ENCODE assay signal across 9 mouse cellular contexts in genomic region chr16:10355004-10355403, GRCm38 (mm10). TPM values are rescaled to one million over a fixed set of nuclear protein-coding genes. Genes with fewer than 3 reads are reported as not detected.
A peak's percentile ranks its signal among the peaks of the same experiment; 100 is the strongest.
DNase-seq lines count a peak whose midpoint lies in the region; ATAC-seq and TF ChIP-seq lines count a peak whose summit lies in the region.
"Had no signal": no experiment of that assay in that cellular context is flagged by ENCODE, and none has a peak within 500 bp of the region (broad histone marks: within the 10 kb centered on the region; RNA-seq: fewer than 3 reads in every experiment).

No protein-coding gene starts in this region.

- H3K4me2 ChIP-seq in intestine, embryonic 15.5 days (replicated peaks) = no peak overlapping the region
- H3K4me2 ChIP-seq in intestine, postnatal 0 days (replicated peaks; ENCODE audit: low read depth) = no peak overlapping the region
- H3K4me2 ChIP-seq in heart, embryonic 16.5 days (ENCODE audit: low read depth, low read length) = no peak overlapping the region

- DNase-seq in 3134 (ENCODE audit: extremely low read depth, insufficient read length, low spot score) = peak; percentile 59
- DNase-seq in adrenal gland, postnatal 10 days = peak; percentile 75
- DNase-seq in c-Kit-positive CD71-positive TER-119-positive erythroid progenitor cells, embryonic 14.5 days (ENCODE audit: low spot score) = no peak

- ATAC-seq in intestine, embryonic 15.5 days = no peak
- ATAC-seq in intestine, postnatal 0 days = no peak
- ATAC-seq in heart, embryonic 16.5 days (replicated peaks; ENCODE audit: extremely low read depth, insufficient read depth, low FRiP score) = peak; percentile 60; the same call in 1 of the 2 replicates
- no peak for ATAC-seq in monocyte, adult 5-6 weeks (replicated peaks; ENCODE audit: insufficient number of reproducible peaks, low FRiP score, low TSS enrichment, poor library complexity, severe bottlenecking)
- no peak for ATAC-seq in erythroid progenitor cell, adult 5-6 weeks (replicated peaks; ENCODE audit: low FRiP score, poor library complexity, severe bottlenecking)

- TF ChIP-seq CTCF in intestine, postnatal 0 days (IDR thresholded peaks at IDR 0.05; ENCODE audit: low read depth) = no peak

- peaks cover 9% of the 10 kb centered on the region for H3K4me1 ChIP-seq in intestine, embryonic 15.5 days (replicated peaks)
- no peaks in the 10 kb centered on the region for H3K4me1 ChIP-seq in intestine, postnatal 0 days (replicated peaks; ENCODE audit: control insufficient read depth, insufficient read depth, low read length)
- peaks cover 32% of the 10 kb centered on the region for H3K4me1 ChIP-seq in heart, embryonic 16.5 days (ENCODE audit: control insufficient read depth, insufficient read depth, low read length)

- H3K9me3 ChIP-seq in intestine, embryonic 15.5 days = no peaks in the 10 kb centered on the region
- H3K9me3 ChIP-seq in intestine, postnatal 0 days (ENCODE audit: control insufficient read depth) = no peaks in the 10 kb centered on the region
- H3K9me3 ChIP-seq in heart, embryonic 16.5 days (replicated peaks; ENCODE audit: control insufficient read depth, low read length) = no peaks in the 10 kb centered on the region

- 0 out of 2 replicates have a peak overlapping the region, but pooled peaks have one; percentile 6 for H3K27ac ChIP-seq in intestine, embryonic 15.5 days
- H3K27ac ChIP-seq in intestine, postnatal 0 days (ENCODE audit: low read depth, low read length) = no peak overlapping the region
- H3K27ac ChIP-seq in heart, embryonic 16.5 days (ENCODE audit: low read length) = peak overlapping the region; percentile 73

- no peaks in the 10 kb centered on the region for H3K27me3 ChIP-seq in intestine, embryonic 15.5 days (replicated peaks)
- H3K27me3 ChIP-seq in intestine, postnatal 0 days (replicated peaks; ENCODE audit: control insufficient read depth, insufficient read depth, low read length) = no peaks in the 10 kb centered on the region
- H3K27me3 ChIP-seq in heart, embryonic 16.5 days (ENCODE audit: control insufficient read depth, insufficient read depth, low read length) = no peaks in the 10 kb centered on the region

- H3K4me3 ChIP-seq in intestine, embryonic 15.5 days (replicated peaks) = no peak overlapping the region
- H3K4me3 ChIP-seq in intestine, postnatal 0 days (ENCODE audit: low read depth, low read length) = no peak overlapping the region
- no peak overlapping the region for H3K4me3 ChIP-seq in heart, embryonic 16.5 days (ENCODE audit: low read length)
- H3K4me3 ChIP-seq: erythroblast, embryonic 14.5 days had no signal

- H3K36me3 ChIP-seq in intestine, embryonic 15.5 days = no peaks in the 10 kb centered on the region
- H3K36me3 ChIP-seq in intestine, postnatal 0 days (ENCODE audit: control insufficient read depth, insufficient read depth) = no peaks in the 10 kb centered on the region
- H3K36me3 ChIP-seq in heart, embryonic 16.5 days (ENCODE audit: control insufficient read depth, insufficient read depth) = no peaks in the 10 kb centered on the region

- no peak overlapping the region for H3K9ac ChIP-seq in intestine, embryonic 15.5 days
- H3K9ac ChIP-seq in intestine, postnatal 0 days (ENCODE audit: low read depth, low read length) = no peak overlapping the region
- no peak overlapping the region for H3K9ac ChIP-seq in heart, embryonic 16.5 days (ENCODE audit: low read length)

RNA-seq across cellular contexts. Expression of gene Tekt5, which starts 40.3 kb away (rescaled TPM):
- 0.15 and 0.25 TPM in 2 replicates for polyA plus RNA-seq in intestine, embryonic 15.5 days (2015; fragmentation: Nextera tagmentation; extraction: Ambion mirVana)
- 0.26 TPM in 1 of 2 replicates, not detected in the other for polyA plus RNA-seq in intestine, postnatal 0 days (2015; fragmentation: Nextera tagmentation; extraction: Ambion mirVana)
- under 1 TPM in 1 of 2 experiments, not detected in 1; 0.15 TPM for total RNA-seq in adrenal gland, postnatal 10 days (2021)
- polyA plus RNA-seq in heart, embryonic 16.5 days (2015; fragmentation: Nextera tagmentation; extraction: Ambion mirVana) = 1.3 and 2.1 TPM in 2 replicates
- not detected in 3 replicates for total RNA-seq in monocyte, adult 5-6 weeks (2017)
- total RNA-seq in erythroid progenitor cell, adult 5-6 weeks (2015; ENCODE audit: low replicate concordance) = 0.84 TPM in 1 of 2 replicates, not detected in the other
- not detected in 2 replicates for total RNA-seq in erythroid progenitor cell, adult 5-6 weeks (2017; ENCODE audit: low replicate concordance)
- polyA plus RNA-seq: erythroblast, embryonic 14.5 days had no signal

RNA-seq across cellular contexts. Expression of gene Emp2, which starts 41.2 kb away (rescaled TPM):
- 20.0 and 20.3 TPM in 2 replicates for polyA plus RNA-seq in intestine, embryonic 15.5 days (2015; fragmentation: Nextera tagmentation; extraction: Ambion mirVana)
- polyA plus RNA-seq in intestine, postnatal 0 days (2015; fragmentation: Nextera tagmentation; extraction: Ambion mirVana) = 8.7 and 9.5 TPM in 2 replicates
- 10 to 100 TPM in 1 of 2 experiments, 1 to 10 TPM in 1; 9.8 to 11.6 TPM for total RNA-seq in adrenal gland, postnatal 10 days (2021)
- polyA plus RNA-seq in heart, embryonic 16.5 days (2015; fragmentation: Nextera tagmentation; extraction: Ambion mirVana) = 56.9 and 64.1 TPM in 2 replicates
- total RNA-seq in monocyte, adult 5-6 weeks (2017) = not detected in 3 replicates
- total RNA-seq in erythroid progenitor cell, adult 5-6 weeks (2015; ENCODE audit: low replicate concordance) = 0.72 TPM in 1 of 2 replicates, not detected in the other
- not detected in 2 replicates for total RNA-seq in erythroid progenitor cell, adult 5-6 weeks (2017; ENCODE audit: low replicate concordance)
- polyA plus RNA-seq: erythroblast, embryonic 14.5 days had no signal

RNA-seq across cellular contexts. Expression of gene Nubp1, which starts 56.7 kb away (rescaled TPM):
- 55.4 and 56.6 TPM in 2 replicates for polyA plus RNA-seq in intestine, embryonic 15.5 days (2015; fragmentation: Nextera tagmentation; extraction: Ambion mirVana)
- 29.6 and 32.4 TPM in 2 replicates for polyA plus RNA-seq in intestine, postnatal 0 days (2015; fragmentation: Nextera tagmentation; extraction: Ambion mirVana)
- total RNA-seq in adrenal gland, postnatal 10 days (2021) = 10 to 100 TPM; 22.2 to 23.3 TPM
- polyA plus RNA-seq in heart, embryonic 16.5 days (2015; fragmentation: Nextera tagmentation; extraction: Ambion mirVana) = 37.5 and 42.9 TPM in 2 replicates
- 49.0 to 60.7 TPM (median 51.0 TPM) in 3 replicates for total RNA-seq in monocyte, adult 5-6 weeks (2017)
- 12.6 and 21.4 TPM in 2 replicates for total RNA-seq in erythroid progenitor cell, adult 5-6 weeks (2015; ENCODE audit: low replicate concordance)
- 11.4 and 20.5 TPM in 2 replicates for total RNA-seq in erythroid progenitor cell, adult 5-6 weeks (2017; ENCODE audit: low replicate concordance)

Comparison
In these comparisons a context has a peak if more than half of its experiments do, and no peak if none do; other contexts are left out.
1. RNA of gene Emp2, which starts 41.2 kb away (total RNA-seq): 9.8 to 11.6 TPM in adrenal gland, postnatal 10 days; not detected in monocyte, adult 5-6 weeks and 0.72 TPM in erythroid progenitor cell, adult 5-6 weeks; every median in the first group is over 4 times any median in the second.